Mouse (Mus musculus) mouse embryonic stem cell (cell line): ENCODE data around the gene Etfb.
"Not testable (repeated sequence)": the region's sequence is repeated elsewhere in the genome, so short reads cannot be mapped to it uniquely, and the experiment has no call there.

ENCODE experiments used
- in situ Hi-C, 2 experiments: fragments of 300-500 bp; cut with MboI; formaldehyde crosslinking; loops; 1 replicate in 1 of 2; 3 replicates in 1 of 2; pipeline ENCODE4 v1.14.3; 2019 to 2020; ENCODE audit warnings: low sequenced_read_pairs in 2 of 2, low pct_unique_long_range_greater_than_20kb in 1 of 2, mixed read lengths in 1 of 2; ENCODE audit not compliant: unreplicated experiment in 1 of 2

Etfb gene

DNA sequence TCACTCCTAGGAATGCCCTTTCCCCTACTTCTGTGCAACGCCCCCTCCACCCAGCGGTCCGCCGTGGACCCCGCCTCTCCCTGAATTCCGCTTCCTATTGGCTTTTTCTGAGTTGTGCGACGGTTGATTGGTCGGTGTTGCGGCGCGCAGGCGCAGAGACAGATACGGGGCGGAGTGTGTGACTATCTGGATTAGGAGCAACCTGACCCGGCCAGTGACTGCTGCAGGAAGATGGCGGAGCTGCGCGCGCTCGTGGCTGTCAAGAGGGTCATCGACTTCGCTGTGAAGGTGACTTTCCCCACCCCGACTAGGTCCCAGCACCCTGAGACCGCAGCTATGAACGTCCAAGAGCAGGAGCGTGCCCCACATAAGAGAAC, at the start of gene Etfb, which contains the start of gene Gm45233:
Gene Etfb, plus strand, starts transcription at position 167 of the 377 bp plus-strand sequence.
Gene Gm45233, plus strand, starts transcription at position 212 of the 377 bp plus-strand sequence.
- in situ Hi-C loops: no loop called here

- in situ Hi-C loops: loop anchor here in 1 of 2 experiments (5.0 kb wide), 1 partner anchor 52 kb away; no protein-coding TSS in a partner anchor
Measured at GRCm38 (mm10) chr7:43399501-43399900, 44.4 kb upstream of the Etfb start.

- in situ Hi-C loops: no loop called here
Measured at GRCm38 (mm10) chr7:43402718-43403117, 41.2 kb upstream of the Etfb start.

GRCm38 (mm10) chr7:43407573-43407972, 36.3 kb upstream of the Etfb start:
- in situ Hi-C loops: no loop called here

- in situ Hi-C loops: no loop called here
Measured at GRCm38 (mm10) chr7:43408131-43408553, 35.7 kb upstream of the Etfb start, which contains the start of gene Siglecg. TSS of gene Siglecg (plus strand) at chr7:43408204.

- in situ Hi-C loops: no loop called here
Measured at GRCm38 (mm10) chr7:43409084-43409483, 34.8 kb upstream of the Etfb start.

GRCm38 (mm10) chr7:43411724-43412123, 32.2 kb upstream of the Etfb start:
- in situ Hi-C loops: not testable (repeated sequence)

DNA sequence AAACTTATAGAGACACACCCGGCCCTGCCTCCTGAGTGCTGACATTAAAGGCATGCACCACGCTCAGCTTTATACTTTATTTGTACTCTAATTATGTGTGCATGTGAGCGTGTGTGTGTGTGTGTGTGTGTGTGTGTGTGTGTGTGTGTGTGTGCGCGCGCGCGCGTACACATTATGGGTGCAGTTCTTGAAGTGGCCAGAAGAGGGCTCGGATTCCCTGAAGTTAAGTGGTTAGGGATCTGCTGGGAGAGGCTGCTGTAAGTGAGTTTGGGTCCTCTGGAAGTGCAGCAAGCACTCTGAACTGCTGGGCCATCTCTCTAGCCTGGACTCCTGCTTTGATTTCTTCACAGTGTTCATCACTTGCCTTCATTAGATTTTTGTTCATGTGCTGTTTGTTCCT, 26.6 kb upstream of the Etfb start:
- in situ Hi-C loops: no loop called here

DNA sequence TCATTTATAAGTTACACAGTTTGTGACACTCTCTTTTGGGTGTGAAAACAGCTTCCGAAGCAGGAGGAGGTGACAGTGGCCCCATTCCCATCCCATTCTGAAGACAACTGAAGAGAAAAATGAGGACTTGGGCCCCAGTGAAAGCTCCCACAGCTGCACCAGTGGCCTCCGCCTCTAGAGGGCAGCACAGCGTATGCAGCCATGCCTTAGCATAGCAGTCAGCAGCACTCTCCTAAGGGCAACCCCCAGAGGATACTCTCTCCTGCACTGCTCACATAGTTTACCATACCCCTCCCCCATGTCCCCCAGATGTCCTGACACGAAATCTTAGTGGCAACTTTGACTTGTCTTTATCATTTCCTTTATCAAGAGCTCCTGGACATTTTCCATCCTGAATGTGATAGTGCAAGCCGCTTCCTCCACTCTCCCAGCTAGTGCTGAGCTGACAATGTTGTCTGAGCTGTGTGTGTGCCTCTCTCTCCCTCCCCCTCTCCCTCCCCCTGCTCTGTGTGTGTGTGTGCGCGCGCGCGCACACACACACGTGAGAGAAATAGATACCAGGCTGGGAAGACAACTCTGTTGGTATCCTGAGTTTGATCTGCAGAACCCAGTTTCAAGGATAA, 20.8 kb upstream of the Etfb start:
- in situ Hi-C loops: no loop called here

DNA sequence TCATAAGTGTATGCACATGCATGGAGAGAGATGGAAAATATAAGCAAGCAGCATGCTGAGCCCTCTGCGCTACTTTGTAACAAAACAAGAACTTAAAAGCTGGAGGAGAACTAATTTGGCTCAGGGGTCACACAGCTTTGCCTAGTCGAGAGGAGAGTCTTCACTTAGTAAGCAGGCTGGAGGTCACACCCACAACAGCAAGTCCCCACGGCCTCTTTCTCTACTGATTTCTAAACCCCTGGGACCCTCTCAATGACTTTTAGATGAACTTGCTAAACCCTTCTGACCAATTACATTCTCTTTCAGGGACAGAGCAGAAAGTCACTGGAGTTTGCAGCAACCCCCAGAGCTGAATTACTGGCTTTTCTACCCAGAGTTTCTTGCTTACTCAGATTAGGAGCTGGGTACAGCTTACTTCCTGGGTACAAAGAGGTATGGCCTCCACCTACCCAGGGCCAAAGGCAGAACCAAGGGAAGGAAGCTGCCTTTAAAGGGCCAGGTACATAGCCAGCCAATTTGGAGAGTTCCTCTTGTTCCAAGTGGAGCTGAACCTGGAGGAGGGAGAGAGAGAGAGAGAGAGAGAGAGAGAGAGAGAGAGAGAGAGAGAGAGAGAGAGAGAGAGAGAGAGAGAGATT, 19.8 kb upstream of the Etfb start:
- in situ Hi-C loops: no loop called here

GRCm38 (mm10) chr7:43427406-43427805, 16.5 kb upstream of the Etfb start, which contains the start of gene Lim2:
TSS of gene Lim2 (plus strand) at chr7:43427670.
- in situ Hi-C loops: no loop called here

- in situ Hi-C loops: no loop called here
Measured at GRCm38 (mm10) chr7:43429500-43429899, 14.4 kb upstream of the Etfb start.

GRCm38 (mm10) chr7:43432891-43433290, 11.0 kb upstream of the Etfb start:
- in situ Hi-C loops: no loop called here

- in situ Hi-C loops: no loop called here
Measured at GRCm38 (mm10) chr7:43434676-43435075, 9.2 kb upstream of the Etfb start.

GRCm38 (mm10) chr7:43436341-43437255, 7.3 kb upstream of the Etfb start, which contains the start of gene Nkg7:
TSS of gene Nkg7 (plus strand) at chr7:43437073.
- in situ Hi-C loops: no loop called here

DNA sequence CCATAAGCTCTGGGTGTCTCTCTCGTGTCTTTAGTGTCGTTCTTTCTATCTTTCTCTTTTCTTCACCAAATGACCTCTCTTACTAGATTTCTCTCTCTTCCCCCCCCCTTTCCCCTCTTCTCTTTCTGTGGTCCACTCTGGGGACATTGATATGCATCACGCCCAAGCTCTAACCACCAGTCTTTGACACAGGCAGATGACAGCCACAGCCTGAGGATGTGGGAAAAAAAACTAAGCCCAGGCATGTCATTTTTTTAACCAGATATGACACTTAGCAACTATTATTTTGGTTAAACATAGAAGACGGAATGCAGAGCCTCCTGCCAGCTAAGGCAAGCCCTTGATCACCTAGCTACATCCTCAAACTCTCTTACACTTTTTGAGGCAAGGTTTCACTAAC, 5.3 kb upstream of the Etfb start:
- in situ Hi-C loops: no loop called here

GRCm38 (mm10) chr7:43440482-43440881, 3.4 kb upstream of the Etfb start, which contains the start of gene Cldnd2:
TSS of gene Cldnd2 (plus strand) at chr7:43440782.
- in situ Hi-C loops: no loop called here

GRCm38 (mm10) chr7:43441071-43441470, 2.8 kb upstream of the Etfb start:
- in situ Hi-C loops: no loop called here

- in situ Hi-C loops: no loop called here
Measured at GRCm38 (mm10) chr7:43442684-43443083, 1.2 kb upstream of the Etfb start.
